In genomic region chr8:72413839-72414238, GRCm38 (mm10) we compare ENCODE assay signal across 14 mouse cellular contexts. TPM values are rescaled to one million over a fixed set of nuclear protein-coding genes. Genes with fewer than 3 reads are reported as not detected.
DNase-seq lines count a peak whose midpoint lies in the region; ATAC-seq and TF ChIP-seq lines count a peak whose summit lies in the region.
"Had no signal": no experiment of that assay in that cellular context is flagged by ENCODE, and none has a peak within 500 bp of the region (broad histone marks: within the 10 kb centered on the region; RNA-seq: fewer than 3 reads in every experiment).

No protein-coding gene starts in this region.

- TF ChIP-seq POLR2A in cerebellum, adult 2 months (IDR thresholded peaks at IDR 0.05; ENCODE audit: borderline replicate concordance, insufficient read depth, low read length), result no peak

- no peaks in the 10 kb centered on the region for H3K27me3 ChIP-seq in forebrain, embryonic 11.5 days (ENCODE audit: control insufficient read depth, insufficient read depth, low read length)
- no peaks in the 10 kb centered on the region for H3K27me3 ChIP-seq in forebrain, embryonic 15.5 days
- no peaks in the 10 kb centered on the region for H3K27me3 ChIP-seq in cerebellum, adult 2 months (ENCODE audit: control insufficient read depth, insufficient read depth, low read length)

- no peak overlapping the region for H3K4me2 ChIP-seq in forebrain, embryonic 11.5 days (ENCODE audit: low read depth, low read length, severe bottlenecking)
- H3K4me2 ChIP-seq in forebrain, embryonic 15.5 days (replicated peaks), result no peak overlapping the region

- DNase-seq in forebrain, embryonic 11.5 days (ENCODE audit: low spot score), result no peak
- DNase-seq in urinary bladder, postnatal 14 days (ENCODE audit: low spot score), result peak; percentile 28
- DNase-seq in urinary bladder, postnatal 25 days (ENCODE audit: low spot score), result no peak
- DNase-seq in left cerebral cortex, postnatal 25 days (ENCODE audit: low spot score in 2 of 2), result no peak
- no peak for DNase-seq in right cerebral cortex, postnatal 25 days
- DNase-seq in cerebellum, adult 2 months, result no peak
- DNase-seq: adrenal gland, postnatal 10 days; cerebellum, postnatal 25 days; heart, postnatal 4 days; kidney, adult 2 months; lung, postnatal 10 days; thymus, adult 2 months had no signal

- H3K9ac ChIP-seq in forebrain, embryonic 11.5 days (ENCODE audit: low read length), result no peak overlapping the region
- no peak overlapping the region for H3K9ac ChIP-seq in forebrain, embryonic 15.5 days (replicated peaks)

- no peak overlapping the region for H3K4me3 ChIP-seq in forebrain, embryonic 11.5 days (ENCODE audit: low read depth, low read length)
- no peak overlapping the region for H3K4me3 ChIP-seq in forebrain, embryonic 15.5 days
- H3K4me3 ChIP-seq in cerebellum, adult 2 months (replicated peaks; ENCODE audit: insufficient read depth, low read depth, low read length), result no peak overlapping the region

- no peak overlapping the region for H3K27ac ChIP-seq in forebrain, embryonic 11.5 days (ENCODE audit: low read depth, low read length)
- no peak overlapping the region for H3K27ac ChIP-seq in forebrain, embryonic 15.5 days (replicated peaks)
- H3K27ac ChIP-seq in cerebellum, adult 2 months (ENCODE audit: insufficient read depth, low read length), result no peak overlapping the region

- H3K9me3 ChIP-seq in forebrain, embryonic 11.5 days (ENCODE audit: control insufficient read depth, low read length), result no peaks in the 10 kb centered on the region
- H3K9me3 ChIP-seq in forebrain, embryonic 15.5 days, result no peaks in the 10 kb centered on the region

- peaks cover 5% of the 10 kb centered on the region for H3K4me1 ChIP-seq in forebrain, embryonic 11.5 days (replicated peaks; ENCODE audit: control insufficient read depth, insufficient read depth, low read length)
- peaks cover 42% of the 10 kb centered on the region for H3K4me1 ChIP-seq in forebrain, embryonic 15.5 days
- H3K4me1 ChIP-seq in cerebellum, adult 2 months (ENCODE audit: control insufficient read depth, insufficient read depth, low read length), result peaks cover 48% of the 10 kb centered on the region

- no peak for TF ChIP-seq CTCF in cerebellum, adult 2 months (IDR thresholded peaks at IDR 0.05; ENCODE audit: borderline replicate concordance, insufficient read depth, low read depth, low read length)

- WGBS in forebrain, embryonic 11.5 days, result 93% methylated on average over 7 of the region's 7 CpGs
- WGBS in forebrain, embryonic 15.5 days, result 94% methylated on average over 7 of the region's 7 CpGs
- WGBS in cerebellum, adult 2 months, result 91% methylated on average over 7 of the region's 7 CpGs

- 0 out of 2 replicates have a peak, but pooled peaks have one; percentile 22 for ATAC-seq in forebrain, embryonic 11.5 days (replicated peaks; ENCODE audit: low FRiP score)
- ATAC-seq in forebrain, embryonic 15.5 days (replicated peaks), result no peak
- ATAC-seq in megakaryocyte, adult 5-6 weeks (ENCODE audit: poor library complexity, severe bottlenecking), result peak; percentile 47; the same call in 1 of the 2 replicates

- intact Hi-C loops in left cerebral cortex, postnatal 25 days (cut with DNase I), result no loop called here

- H3K36me3 ChIP-seq in forebrain, embryonic 11.5 days (ENCODE audit: control insufficient read depth, insufficient read depth, low read length), result no peaks in the 10 kb centered on the region
- 0 out of 2 replicates have a peak, but pooled peaks cover 4% of the 10 kb centered on the region for H3K36me3 ChIP-seq in forebrain, embryonic 15.5 days

RNA-seq across cellular contexts. Expression of gene Eps15l1, which starts 7.4 kb away (rescaled TPM):
- polyA plus RNA-seq in forebrain, embryonic 11.5 days (2014; fragmentation: Nextera tagmentation; extraction: Ambion mirVana), result 78.4 and 80.8 TPM in 2 replicates
- polyA plus RNA-seq in forebrain, embryonic 15.5 days (2015; fragmentation: Nextera tagmentation; extraction: Ambion mirVana), result 62.3 and 63.1 TPM in 2 replicates
- total RNA-seq in megakaryocyte, adult 5-6 weeks (2015), result 45.7 and 53.4 TPM in 2 replicates
- 41.9 and 46.5 TPM in 2 replicates for total RNA-seq in megakaryocyte, adult 5-6 weeks (2017)
- total RNA-seq in left cerebral cortex, postnatal 25 days (2021), result 10 to 100 TPM; 59.9 to 72.1 TPM
- polyA plus RNA-seq in cerebellum, adult 2 months (2012; rRNA removed), result 74.4 and 77.9 TPM in 2 replicates

RNA-seq across cellular contexts. Expression of gene Calr3, which starts 29.8 kb away (rescaled TPM):
- 1.2 and 1.7 TPM in 2 replicates for polyA plus RNA-seq in forebrain, embryonic 11.5 days (2014; fragmentation: Nextera tagmentation; extraction: Ambion mirVana)
- polyA plus RNA-seq in forebrain, embryonic 15.5 days (2015; fragmentation: Nextera tagmentation; extraction: Ambion mirVana), result 0.92 TPM in 2 replicates
- 0.62 TPM in 1 of 2 replicates, not detected in the other for total RNA-seq in megakaryocyte, adult 5-6 weeks (2015)
- total RNA-seq in megakaryocyte, adult 5-6 weeks (2017), result 0.49 TPM in 1 of 2 replicates, not detected in the other
- total RNA-seq in left cerebral cortex, postnatal 25 days (2021), result 1 to 10 TPM in 1 of 2 experiments, under 1 TPM in 1; 0.96 to 1.4 TPM
- 3.0 and 4.4 TPM in 2 replicates for polyA plus RNA-seq in cerebellum, adult 2 months (2012; rRNA removed)

RNA-seq across cellular contexts. Expression of gene 1700030K09Rik, which starts 29.8 kb away (rescaled TPM):
- 14.9 and 15.4 TPM in 2 replicates for polyA plus RNA-seq in forebrain, embryonic 11.5 days (2014; fragmentation: Nextera tagmentation; extraction: Ambion mirVana)
- polyA plus RNA-seq in forebrain, embryonic 15.5 days (2015; fragmentation: Nextera tagmentation; extraction: Ambion mirVana), result 22.2 and 23.1 TPM in 2 replicates
- 0.89 and 1.5 TPM in 2 replicates for total RNA-seq in megakaryocyte, adult 5-6 weeks (2015)
- total RNA-seq in megakaryocyte, adult 5-6 weeks (2017), result 2.8 and 3.0 TPM in 2 replicates
- total RNA-seq in left cerebral cortex, postnatal 25 days (2021), result 10 to 100 TPM; 10.9 to 13.5 TPM
- 8.5 and 10.4 TPM in 2 replicates for polyA plus RNA-seq in cerebellum, adult 2 months (2012; rRNA removed)
